Mouse (Mus musculus) hindbrain, embryonic 16.5 days (tissue): ENCODE results near the gene Slc16a10. TPM values are rescaled to one million over a fixed set of nuclear protein-coding genes. Genes with fewer than 3 reads are reported as not detected.
"Not testable (repeated sequence)": the region's sequence is repeated elsewhere in the genome, so short reads cannot be mapped to it uniquely, and the experiment has no call there.

Source experiments
- ATAC-seq: fragments of 200-750 bp; cut with Nextera tagmentation; 2 replicates; pipeline ENCODE4 v1.8.0; 2017; ENCODE audit warnings: moderate TSS enrichment, moderate library complexity
- H3K27ac ChIP-seq: fragments of 300-500 bp; sonication (generic); 2 replicates; pipeline ENCODE4 v1.5.1; 2014; ENCODE audit warnings: low read depth, mild to moderate bottlenecking, control low read depth, low read length, moderate library complexity
- H3K27me3 ChIP-seq: fragments of 300-500 bp; sonication (generic); replicated peaks from 2 replicates; pipeline ENCODE4 v1.6.1; 2014; ENCODE audit warnings: low read length; ENCODE audit not compliant: control insufficient read depth, insufficient read depth
- H3K36me3 ChIP-seq: fragments of 300-500 bp; sonication (generic); 2 replicates; pipeline ENCODE4 v1.6.1; 2014; ENCODE audit warnings: mild to moderate bottlenecking, low read length, moderate library complexity, mixed read lengths; ENCODE audit not compliant: control insufficient read depth, insufficient read depth
- H3K4me1 ChIP-seq: fragments of 300-500 bp; sonication (generic); 2 replicates; pipeline ENCODE4 v1.6.1; 2014; ENCODE audit warnings: low read depth, low read length; ENCODE audit not compliant: control insufficient read depth, insufficient read depth
- H3K4me2 ChIP-seq: fragments of 300-500 bp; sonication (generic); 2 replicates; pipeline ENCODE4 v1.6.1; 2014; ENCODE audit warnings: mild to moderate bottlenecking, low read length, control low read depth, moderate library complexity
- H3K4me3 ChIP-seq: fragments of 300-500 bp; sonication (generic); 2 replicates; pipeline ENCODE4 v1.5.1; 2014; ENCODE audit warnings: mild to moderate bottlenecking, low read length, control low read depth, moderate library complexity
- H3K9ac ChIP-seq: fragments of 300-500 bp; sonication (generic); 2 replicates; pipeline ENCODE4 v1.6.1; 2014; ENCODE audit warnings: low read depth, mild to moderate bottlenecking, control low read depth, low read length, moderate library complexity
- H3K9me3 ChIP-seq: fragments of 300-500 bp; sonication (generic); 2 replicates; pipeline ENCODE4 v1.6.1; 2014; ENCODE audit warnings: mild to moderate bottlenecking, low read length, moderate library complexity; ENCODE audit not compliant: control insufficient read depth
- WGBS: fragments of 180-500 bp; shearing (Covaris S2); extraction: QIAGEN DNeasy Blood & Tissue Kit; methylation state at CpG from one replicate; pipeline ENCODE4 v1.1.7; 2014; 5-methylcytosine and 5-hydroxymethylcytosine counted together
- polyA plus RNA-seq: library from polyadenylated mRNA; unstranded; fragments of >200 nt; fragmentation: Nextera tagmentation; extraction: Ambion mirVana; gene quantifications from 2 replicates; pipeline ENCODE4 v1.2.1, GENCODE M21; 2015

The Slc16a10 gene
- polyA plus RNA-seq, 1 experiment from 2014 or later, result 6.1 TPM

GRCm38 (mm10) chr10:40019492-40019891 lies 122.6 kb downstream of the Slc16a10 start:
- Histone ChIP-seq H3K9me3 (no peaks in the 10 kb centered on the region), H3K4me1 (peaks cover 7% of the 10 kb centered on the region), H3K27me3 (no peaks in the 10 kb centered on the region), H3K4me3 (no peak overlapping the region), H3K27ac (no peak overlapping the region), H3K36me3 (no peaks in the 10 kb centered on the region), H3K9ac (no peak overlapping the region), H3K4me2 (no peak overlapping the region)
- no peak for ATAC-seq
- 84% methylated on average over 3 of the region's 3 CpGs for WGBS

- Histone ChIP-seq H3K27me3 (no peaks in the 10 kb centered on the region), H3K9ac (no peak overlapping the region), H3K9me3 (no peaks in the 10 kb centered on the region), H3K4me3 (no peak overlapping the region), H3K27ac (no peak overlapping the region), H3K4me1 (no peaks in the 10 kb centered on the region), H3K4me2 (no peak overlapping the region), H3K36me3 (no peaks in the 10 kb centered on the region)
- no peak for ATAC-seq
- 74% methylated on average over 5 of the region's 5 CpGs for WGBS
Measured at GRCm38 (mm10) chr10:40018261-40018860, 123.7 kb downstream of the Slc16a10 start.

- Histone ChIP-seq H3K27me3 (no peaks in the 10 kb centered on the region), H3K36me3 (no peaks in the 10 kb centered on the region), H3K27ac (no peak overlapping the region), H3K4me2 (no peak overlapping the region), H3K9me3 (no peaks in the 10 kb centered on the region), H3K9ac (no peak overlapping the region), H3K4me3 (no peak overlapping the region), H3K4me1 (no peaks in the 10 kb centered on the region)
- 90% methylated on average over 11 of the region's 11 CpGs for WGBS
- ATAC-seq, result no peak
Measured at GRCm38 (mm10) chr10:40009591-40009990, 132.5 kb downstream of the Slc16a10 start.

- 81% methylated on average over 4 of the region's 4 CpGs for WGBS
- not testable (repeated sequence) for H3K9ac ChIP-seq, H3K36me3 ChIP-seq, H3K4me3 ChIP-seq, ATAC-seq, H3K27ac ChIP-seq, H3K27me3 ChIP-seq, H3K4me1 ChIP-seq, H3K4me2 ChIP-seq, H3K9me3 ChIP-seq
Measured at GRCm38 (mm10) chr10:40008847-40009246, 133.2 kb downstream of the Slc16a10 start.

GRCm38 (mm10) chr10:40007953-40008352 lies 134.1 kb downstream of the Slc16a10 start:
- H3K27ac ChIP-seq, result no peak overlapping the region
- ATAC-seq, result no peak
- 88% methylated on average over 4 of the region's 4 CpGs for WGBS
- H3K4me1 ChIP-seq, result no peaks in the 10 kb centered on the region
- H3K9me3 ChIP-seq, result no peaks in the 10 kb centered on the region
- H3K27me3 ChIP-seq, result no peaks in the 10 kb centered on the region
- H3K36me3 ChIP-seq, result no peaks in the 10 kb centered on the region
- no peak overlapping the region for H3K4me2 ChIP-seq
- no peak overlapping the region for H3K4me3 ChIP-seq
- H3K9ac ChIP-seq, result no peak overlapping the region

GRCm38 (mm10) chr10:40006963-40007362 lies 135.1 kb downstream of the Slc16a10 start:
- no peaks in the 10 kb centered on the region for H3K36me3 ChIP-seq
- H3K9ac ChIP-seq, result no peak overlapping the region
- H3K4me1 ChIP-seq, result no peaks in the 10 kb centered on the region
- WGBS, result 33% methylated on average over 10 of the region's 10 CpGs
- no peak overlapping the region for H3K4me3 ChIP-seq
- H3K27ac ChIP-seq, result no peak overlapping the region
- no peaks in the 10 kb centered on the region for H3K9me3 ChIP-seq
- no peak for ATAC-seq
- H3K4me2 ChIP-seq, result no peak overlapping the region
- no peaks in the 10 kb centered on the region for H3K27me3 ChIP-seq

GRCm38 (mm10) chr10:40000746-40001145 lies 141.3 kb downstream of the Slc16a10 start:
- Histone ChIP-seq H3K27ac (no peak overlapping the region), H3K27me3 (no peaks in the 10 kb centered on the region), H3K4me3 (no peak overlapping the region), H3K4me2 (no peak overlapping the region), H3K9ac (no peak overlapping the region), H3K36me3 (no peaks in the 10 kb centered on the region), H3K9me3 (no peaks in the 10 kb centered on the region), H3K4me1 (no peaks in the 10 kb centered on the region)
- WGBS, result 93% methylated on average over 2 of the region's 2 CpGs
- ATAC-seq, result no peak

GRCm38 (mm10) chr10:39991155-39991554 lies 150.9 kb downstream of the Slc16a10 start:
- Histone ChIP-seq H3K27me3 (no peaks in the 10 kb centered on the region), H3K27ac (no peak overlapping the region), H3K4me1 (no peaks in the 10 kb centered on the region), H3K4me3 (no peak overlapping the region), H3K4me2 (no peak overlapping the region), H3K36me3 (no peaks in the 10 kb centered on the region), H3K9ac (no peak overlapping the region), H3K9me3 (no peaks in the 10 kb centered on the region)
- ATAC-seq, result no peak
- WGBS, result 67% methylated on average over 4 of the region's 4 CpGs

GRCm38 (mm10) chr10:39986466-39986865 lies 155.6 kb downstream of the Slc16a10 start, which contains the start of gene Mfsd4b5:
Gene Mfsd4b5 (minus strand): TSS chr10:39986646.
- Histone ChIP-seq H3K4me3 (no peak within 1 kb of the TSS), H3K36me3 (no peaks in the 10 kb centered on the region), H3K27ac (no peak within 1 kb of the TSS), H3K4me2 (no peak within 1 kb of the TSS), H3K9ac (no peak within 1 kb of the TSS), H3K9me3 (no peaks in the 10 kb centered on the region), H3K4me1 (no peaks in the 10 kb centered on the region), H3K27me3 (no peaks in the 10 kb centered on the region)
- WGBS, result 84% methylated on average over 12 of the region's 12 CpGs
- ATAC-seq, result no peak
